Mouse (Mus musculus): ENCODE measurements around the gene Hoxa7.

The Hoxa7 gene

DNA sequence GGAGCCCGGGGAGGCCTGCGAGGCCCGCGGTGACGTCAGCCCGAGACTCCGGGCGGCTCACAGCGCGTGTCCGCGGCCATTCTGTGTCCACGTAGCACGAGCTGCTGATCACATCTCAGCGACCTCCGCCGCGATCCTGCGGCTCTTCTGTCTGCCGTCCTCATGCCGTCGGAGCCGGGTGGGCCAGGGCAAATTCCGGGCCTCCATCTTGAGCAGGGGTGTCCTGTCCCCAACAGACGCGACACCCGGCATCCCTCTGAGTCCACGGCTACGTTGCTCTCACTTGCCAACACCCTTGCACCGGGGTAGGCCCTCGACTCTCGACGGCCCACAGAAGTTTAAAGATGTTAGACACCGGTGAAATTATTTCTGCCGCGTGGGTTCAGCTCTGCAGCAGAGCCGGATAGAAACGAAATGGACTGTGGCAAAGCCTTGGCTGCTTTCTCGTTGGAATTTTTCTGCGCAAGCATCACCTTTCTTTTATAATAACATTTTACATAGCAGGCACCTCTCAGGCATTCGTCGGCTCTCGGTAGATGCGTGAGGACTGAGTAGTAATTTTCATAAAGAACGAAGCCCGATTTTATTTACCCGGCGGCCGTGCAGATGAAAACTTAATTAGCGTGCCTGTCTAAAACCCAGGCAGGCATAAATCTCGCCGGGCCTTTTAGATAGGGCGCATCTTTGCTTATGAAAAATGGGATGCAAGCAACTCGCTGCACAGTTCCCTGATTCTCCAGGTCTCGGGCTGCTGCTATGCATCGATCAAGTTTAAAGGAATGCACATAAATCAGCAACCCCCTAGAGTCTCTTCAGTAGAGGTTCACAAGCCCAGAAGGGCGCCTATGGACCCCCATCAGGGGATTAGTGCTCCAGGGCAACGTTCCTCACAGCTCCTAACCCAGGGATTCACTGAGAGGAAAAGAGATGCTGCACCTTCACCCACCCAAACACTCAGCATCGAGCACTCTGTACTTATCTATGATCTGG, 32.2 kb upstream of the Hoxa7 start:
- DNase-seq (ENCODE audit: low spot score in 2 of 2), result no peak

DNA sequence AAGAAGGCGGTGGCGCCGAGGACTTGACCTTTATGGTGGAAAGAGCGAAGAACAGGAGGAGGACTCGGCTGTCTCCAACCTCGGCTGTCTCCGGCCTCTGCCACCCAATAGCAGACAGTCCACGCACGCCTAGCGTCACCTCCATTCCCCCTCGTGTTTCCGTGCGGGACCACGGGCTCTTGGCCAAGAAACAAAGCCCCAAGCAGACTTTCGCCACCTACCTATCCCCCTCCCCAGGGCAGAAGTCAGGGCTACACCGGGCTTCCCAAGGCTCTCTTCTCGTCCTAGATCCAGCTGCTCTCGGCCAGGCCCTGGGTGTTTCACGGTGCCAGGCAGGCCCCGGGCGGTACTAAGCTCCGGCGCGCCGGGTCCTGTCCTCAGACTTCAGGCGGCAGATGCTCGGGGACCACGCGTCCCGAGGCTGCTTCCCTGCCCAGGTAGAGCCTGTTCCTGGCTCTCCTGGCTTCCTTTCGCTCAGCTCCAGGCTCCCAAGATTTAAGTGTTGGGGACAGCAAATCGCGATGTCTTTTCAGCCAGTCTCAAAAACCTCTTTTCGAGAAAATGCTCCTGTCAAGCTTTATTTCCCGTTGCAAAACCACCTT, 31.2 kb upstream of the Hoxa7 start:
- DNase-seq (ENCODE audit: low spot score in 2 of 2), result no peak

DNA sequence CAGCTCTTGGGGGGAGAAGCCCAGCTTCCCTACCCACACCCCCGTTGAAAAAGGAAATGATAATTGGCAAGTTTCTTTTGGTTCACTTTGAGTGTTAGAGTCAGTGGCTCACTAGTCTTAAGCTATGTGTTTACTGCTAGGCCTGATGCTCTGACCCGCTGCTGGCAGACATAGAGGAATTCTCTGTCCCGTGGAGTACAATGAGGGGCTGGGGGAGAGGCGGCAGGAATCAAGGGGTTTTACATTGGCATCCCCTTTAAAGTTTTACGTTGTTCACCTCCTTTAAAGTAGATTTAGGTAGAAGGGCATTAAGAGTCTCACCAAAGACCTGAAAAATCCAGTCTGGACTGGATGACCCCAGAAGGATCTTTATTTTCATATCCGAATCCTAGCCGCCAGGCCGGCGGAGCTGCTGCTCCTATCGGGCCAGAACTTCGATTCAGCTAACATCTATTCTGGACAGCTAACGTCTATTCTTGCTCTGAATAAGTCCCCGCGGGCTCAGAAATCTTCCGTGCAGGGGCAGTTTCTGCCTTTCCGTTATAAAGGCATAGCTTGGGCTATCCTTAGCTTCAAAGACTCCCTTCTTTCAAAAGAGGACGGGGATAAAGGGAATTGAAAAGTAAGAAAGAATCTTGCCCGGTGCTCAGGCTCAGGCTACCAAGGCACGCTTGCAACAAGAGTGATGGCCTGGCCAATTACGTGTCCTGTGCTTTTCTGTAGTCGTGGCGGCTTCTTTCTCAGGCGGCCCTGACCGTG, 30.5 kb upstream of the Hoxa7 start:
- no peak for DNase-seq (ENCODE audit: low spot score in 2 of 2)

GRCm38 (mm10) chr6:52251177-52251879, 29.7 kb upstream of the Hoxa7 start:
- no peak for DNase-seq (ENCODE audit: low spot score in 2 of 2)

GRCm38 (mm10) chr6:52249826-52250225, 28.2 kb upstream of the Hoxa7 start:
- no peak for DNase-seq (ENCODE audit: low spot score in 2 of 2)

- DNase-seq (ENCODE audit: low spot score in 2 of 2), result no peak
Observed at GRCm38 (mm10) chr6:52249415-52249738, 27.7 kb upstream of the Hoxa7 start.

- DNase-seq (ENCODE audit: low spot score in 2 of 2), result no peak
Observed at GRCm38 (mm10) chr6:52248638-52249414, 27.2 kb upstream of the Hoxa7 start.

- DNase-seq (ENCODE audit: low spot score in 2 of 2), result no peak
Observed at GRCm38 (mm10) chr6:52247766-52248637, 26.3 kb upstream of the Hoxa7 start.

DNA sequence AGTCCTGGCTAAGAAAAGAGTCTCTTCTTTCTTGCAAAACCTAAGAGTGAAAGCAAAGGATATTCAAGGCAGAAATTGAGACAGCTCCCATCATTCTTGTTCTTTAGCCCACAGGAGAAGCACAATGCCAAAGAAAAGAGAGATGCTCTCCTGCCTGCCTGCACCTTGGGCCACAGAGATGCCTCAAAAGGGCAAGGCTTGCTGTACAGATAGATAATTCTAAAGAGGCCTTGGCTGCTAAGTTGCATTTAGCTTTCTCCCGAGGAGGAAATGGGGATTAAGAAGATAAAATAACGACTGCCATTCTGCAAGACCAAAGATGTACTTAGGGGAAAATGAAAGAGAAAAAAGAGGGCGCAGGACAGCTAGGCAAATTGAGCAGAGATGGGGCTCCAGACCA, 25.3 kb upstream of the Hoxa7 start:
- no peak for DNase-seq (ENCODE audit: low spot score in 2 of 2)

- no peak for DNase-seq (ENCODE audit: low spot score in 2 of 2)
Observed at GRCm38 (mm10) chr6:52246403-52246803, 24.7 kb upstream of the Hoxa7 start.

GRCm38 (mm10) chr6:52245757-52246142, 24.1 kb upstream of the Hoxa7 start, which contains the start of gene Hoxa11:
Hoxa11 (minus strand) TSS chr6:52245810.
- DNase-seq (ENCODE audit: low spot score in 2 of 2), result no peak

DNA sequence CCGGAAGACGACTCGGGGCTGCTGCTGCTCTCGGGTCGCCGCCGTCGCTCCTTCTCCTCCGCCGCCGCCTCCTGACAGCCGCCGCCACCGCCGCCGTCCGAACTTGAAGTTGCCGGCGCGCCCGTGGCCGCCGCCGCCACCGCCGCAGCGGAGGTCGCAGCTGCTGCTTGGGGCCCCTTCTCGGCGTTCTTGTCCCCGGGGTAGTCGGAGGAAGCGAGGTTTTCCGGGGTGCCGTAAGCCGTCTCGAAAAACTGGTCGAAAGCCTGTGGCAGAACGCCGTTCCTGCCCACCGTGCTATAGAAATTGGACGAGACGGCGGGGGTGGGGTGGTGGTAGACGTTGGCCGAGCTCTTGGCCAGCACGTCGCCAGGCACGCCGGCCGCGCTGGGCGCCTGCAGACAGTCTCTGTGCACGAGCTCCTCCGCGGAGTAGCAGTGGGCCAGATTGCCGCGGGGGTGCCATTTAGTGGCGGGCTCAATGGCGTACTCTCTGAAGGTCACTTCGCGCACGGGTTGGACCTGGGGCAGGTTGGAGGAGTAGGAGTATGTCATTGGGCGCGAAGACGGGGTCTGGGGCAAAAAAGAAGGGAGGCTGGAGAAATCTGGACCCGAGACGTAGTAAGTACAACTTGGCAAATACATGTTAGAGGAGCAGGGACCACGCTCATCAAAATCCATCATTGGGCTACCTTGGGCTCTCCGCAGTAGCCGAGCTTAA, 23.5 kb upstream of the Hoxa7 start:
- no peak for DNase-seq (ENCODE audit: low spot score in 2 of 2)

- DNase-seq (ENCODE audit: low spot score in 2 of 2), result no peak
Observed at GRCm38 (mm10) chr6:52244471-52245039, 22.9 kb upstream of the Hoxa7 start.

GRCm38 (mm10) chr6:52243681-52244121, 22.0 kb upstream of the Hoxa7 start:
- no peak for DNase-seq (ENCODE audit: low spot score in 2 of 2)

GRCm38 (mm10) chr6:52242801-52243332, 21.2 kb upstream of the Hoxa7 start:
- no peak for DNase-seq (ENCODE audit: low spot score in 2 of 2)

- no peak for DNase-seq (ENCODE audit: low spot score in 2 of 2)
Observed at GRCm38 (mm10) chr6:52241001-52241621, 19.5 kb upstream of the Hoxa7 start.

- no peak for DNase-seq (ENCODE audit: low spot score in 2 of 2)
Observed at GRCm38 (mm10) chr6:52240389-52241000, 18.8 kb upstream of the Hoxa7 start, which contains the start of gene Hoxa10. Hoxa10 (minus strand) TSS chr6:52240854.

All from right cerebral cortex, postnatal 36 days (tissue).